9 mouse cellular contexts compared by ENCODE assay signal in genomic region chr6:31176368-31176767, GRCm38 (mm10).
DNase-seq lines count a peak whose midpoint lies in the region; ATAC-seq and TF ChIP-seq lines count a peak whose summit lies in the region.
"Had no signal": no experiment of that assay in that cellular context is flagged by ENCODE, and none has a peak within 500 bp of the region (broad histone marks: within the 10 kb centered on the region; RNA-seq: fewer than 3 reads in every experiment).

No protein-coding gene starts in this region.

- H3K9me3 ChIP-seq in embryonic facial prominence, embryonic 11.5 days (replicated peaks; ENCODE audit: control insufficient read depth, low read length) = no peaks in the 10 kb centered on the region
- H3K9me3 ChIP-seq in embryonic facial prominence, embryonic 10.5 days = no peaks in the 10 kb centered on the region
- H3K9me3 ChIP-seq in liver, embryonic 12.5 days (replicated peaks) = no peaks in the 10 kb centered on the region
- H3K9me3 ChIP-seq: heart, embryonic 15.5 days had no signal

- H3K27ac ChIP-seq in embryonic facial prominence, embryonic 11.5 days (replicated peaks; ENCODE audit: low read depth, low read length) = no peak overlapping the region
- no peak overlapping the region for H3K27ac ChIP-seq in embryonic facial prominence, embryonic 10.5 days (replicated peaks)
- H3K27ac ChIP-seq in liver, adult 2 months (replicated peaks; ENCODE audit: insufficient read depth, low read depth, low read length) = no peak overlapping the region
- no peak overlapping the region for H3K27ac ChIP-seq in liver, embryonic 12.5 days
- peak overlapping the region; percentile 78 for H3K27ac ChIP-seq in macrophage
- H3K27ac ChIP-seq: heart, embryonic 15.5 days had no signal

- no peak overlapping the region for H3K9ac ChIP-seq in embryonic facial prominence, embryonic 11.5 days (replicated peaks; ENCODE audit: low read length)
- H3K9ac ChIP-seq in liver, adult 2 months (ENCODE audit: low read depth, low read length) = no peak overlapping the region
- H3K9ac ChIP-seq in liver, embryonic 12.5 days = no peak overlapping the region
- H3K9ac ChIP-seq: heart, embryonic 15.5 days had no signal

- no peak for TF ChIP-seq POLR2A in liver, adult 2 months (IDR thresholded peaks at IDR 0.05; ENCODE audit: extremely low read depth, insufficient read depth, low read length)

- no peaks in the 10 kb centered on the region for H3K36me3 ChIP-seq in embryonic facial prominence, embryonic 11.5 days (replicated peaks; ENCODE audit: control insufficient read depth, insufficient read depth, low read depth, low read length)
- no peaks in the 10 kb centered on the region for H3K36me3 ChIP-seq in embryonic facial prominence, embryonic 10.5 days (replicated peaks)
- peaks cover 28% of the 10 kb centered on the region for H3K36me3 ChIP-seq in liver, adult 2 months (ENCODE audit: control insufficient read depth, insufficient read depth, low read length)
- no peaks in the 10 kb centered on the region for H3K36me3 ChIP-seq in liver, embryonic 12.5 days
- peaks cover 15% of the 10 kb centered on the region; the same call in 1 of the 2 replicates for H3K36me3 ChIP-seq in macrophage (ENCODE audit: inconsistent target)
- H3K36me3 ChIP-seq: heart, embryonic 15.5 days had no signal

- ATAC-seq in embryonic facial prominence, embryonic 11.5 days (replicated peaks; ENCODE audit: insufficient number of reproducible peaks, low FRiP score, low TSS enrichment, low read depth) = no peak
- ATAC-seq in liver, embryonic 12.5 days = no peak

- no peaks in the 10 kb centered on the region for H3K4me1 ChIP-seq in embryonic facial prominence, embryonic 11.5 days (ENCODE audit: control insufficient read depth, insufficient read depth, low read length)
- H3K4me1 ChIP-seq in embryonic facial prominence, embryonic 10.5 days = peaks cover 3% of the 10 kb centered on the region; the same call in 1 of the 2 replicates
- H3K4me1 ChIP-seq in liver, adult 2 months (ENCODE audit: control insufficient read depth, insufficient read depth, low read length) = peaks cover 19% of the 10 kb centered on the region
- H3K4me1 ChIP-seq in liver, embryonic 12.5 days = peaks cover 10% of the 10 kb centered on the region
- H3K4me1 ChIP-seq: heart, embryonic 15.5 days had no signal

- H3K79me2 ChIP-seq in liver, adult 2 months (ENCODE audit: control insufficient read depth, insufficient read depth, low read length) = peaks cover 42% of the 10 kb centered on the region; the same call in 1 of the 2 replicates
- H3K79me2 ChIP-seq in macrophage (ENCODE audit: inconsistent target) = peaks cover 85% of the 10 kb centered on the region

- DNase-seq in embryonic facial prominence, embryonic 11.5 days (ENCODE audit: low spot score) = peak; percentile 48
- DNase-seq in embryonic facial prominence, embryonic 10.5 days (ENCODE audit: low spot score) = no peak
- no peak for DNase-seq in liver, adult 2 months (ENCODE audit: extremely low read depth, low read depth, low spot score)
- peak; percentile 62 for DNase-seq in brain, adult 2 months (ENCODE audit: low read depth, low spot score)
- DNase-seq in left cerebral cortex, adult 11 months (ENCODE audit: low spot score) = no peak
- DNase-seq in frontal cortex, adult 2 months (ENCODE audit: extremely low spot score in 1 of 2, low spot score in 1 of 2) = no peak

- 75% methylated on average over 8 of the region's 8 CpGs for WGBS in embryonic facial prominence, embryonic 11.5 days
- 82% methylated on average over 8 of the region's 8 CpGs for WGBS in embryonic facial prominence, embryonic 10.5 days
- 75% methylated on average over 8 of the region's 8 CpGs for WGBS in liver, adult 2 months
- WGBS in liver, embryonic 12.5 days (ENCODE audit: insufficient replicate concordance) = 57% methylated on average over 8 of the region's 8 CpGs
- 18% methylated on average over 8 of the region's 8 CpGs for WGBS in macrophage (ENCODE audit: missing documents)

- no peak overlapping the region for H3K4me3 ChIP-seq in embryonic facial prominence, embryonic 11.5 days (ENCODE audit: low read depth, low read length)
- no peak overlapping the region for H3K4me3 ChIP-seq in embryonic facial prominence, embryonic 10.5 days
- no peak overlapping the region for H3K4me3 ChIP-seq in liver, adult 2 months (ENCODE audit: insufficient read depth, low read depth, low read length)
- H3K4me3 ChIP-seq in liver, embryonic 12.5 days = no peak overlapping the region
- H3K4me3 ChIP-seq in macrophage (ENCODE audit: inconsistent target) = no peak overlapping the region
- H3K4me3 ChIP-seq: heart, embryonic 15.5 days had no signal

- H3K4me2 ChIP-seq in embryonic facial prominence, embryonic 11.5 days (ENCODE audit: low read depth, low read length) = no peak overlapping the region
- no peak overlapping the region for H3K4me2 ChIP-seq in liver, embryonic 12.5 days
- H3K4me2 ChIP-seq: heart, embryonic 15.5 days had no signal

- no peaks in the 10 kb centered on the region for H3K27me3 ChIP-seq in embryonic facial prominence, embryonic 11.5 days (ENCODE audit: control insufficient read depth, insufficient read depth, low read length)
- no peaks in the 10 kb centered on the region; the same call in 1 of the 2 replicates for H3K27me3 ChIP-seq in embryonic facial prominence, embryonic 10.5 days (replicated peaks; ENCODE audit: low read depth, poor library complexity, severe bottlenecking)
- H3K27me3 ChIP-seq in liver, adult 2 months (ENCODE audit: control insufficient read depth, insufficient read depth, low read length) = no peaks in the 10 kb centered on the region
- H3K27me3 ChIP-seq in liver, embryonic 12.5 days (replicated peaks) = no peaks in the 10 kb centered on the region
- H3K27me3 ChIP-seq: heart, embryonic 15.5 days had no signal

- peak; percentile 59 for TF ChIP-seq CTCF in liver, adult 2 months (IDR thresholded peaks at IDR 0.05; ENCODE audit: low read depth, low read length)

Comparison
In these comparisons a context has a peak if more than half of its experiments do, and no peak if none do; other contexts are left out.
1. DNase-seq: peak in embryonic facial prominence, embryonic 11.5 days (single experiment) and brain, adult 2 months (single experiment); none in embryonic facial prominence, embryonic 10.5 days (single experiment), liver, adult 2 months (single experiment), left cerebral cortex, adult 11 months (single experiment) and frontal cortex, adult 2 months (0 of 2).